Mouse (Mus musculus): ENCODE results near the gene Slc29a2. TPM values are rescaled to one million over a fixed set of nuclear protein-coding genes. Genes with fewer than 3 reads are reported as not detected.

Slc29a2 gene
- polyA plus RNA-seq, 1 experiment from 2014 or later: 0.86 TPM

DNA sequence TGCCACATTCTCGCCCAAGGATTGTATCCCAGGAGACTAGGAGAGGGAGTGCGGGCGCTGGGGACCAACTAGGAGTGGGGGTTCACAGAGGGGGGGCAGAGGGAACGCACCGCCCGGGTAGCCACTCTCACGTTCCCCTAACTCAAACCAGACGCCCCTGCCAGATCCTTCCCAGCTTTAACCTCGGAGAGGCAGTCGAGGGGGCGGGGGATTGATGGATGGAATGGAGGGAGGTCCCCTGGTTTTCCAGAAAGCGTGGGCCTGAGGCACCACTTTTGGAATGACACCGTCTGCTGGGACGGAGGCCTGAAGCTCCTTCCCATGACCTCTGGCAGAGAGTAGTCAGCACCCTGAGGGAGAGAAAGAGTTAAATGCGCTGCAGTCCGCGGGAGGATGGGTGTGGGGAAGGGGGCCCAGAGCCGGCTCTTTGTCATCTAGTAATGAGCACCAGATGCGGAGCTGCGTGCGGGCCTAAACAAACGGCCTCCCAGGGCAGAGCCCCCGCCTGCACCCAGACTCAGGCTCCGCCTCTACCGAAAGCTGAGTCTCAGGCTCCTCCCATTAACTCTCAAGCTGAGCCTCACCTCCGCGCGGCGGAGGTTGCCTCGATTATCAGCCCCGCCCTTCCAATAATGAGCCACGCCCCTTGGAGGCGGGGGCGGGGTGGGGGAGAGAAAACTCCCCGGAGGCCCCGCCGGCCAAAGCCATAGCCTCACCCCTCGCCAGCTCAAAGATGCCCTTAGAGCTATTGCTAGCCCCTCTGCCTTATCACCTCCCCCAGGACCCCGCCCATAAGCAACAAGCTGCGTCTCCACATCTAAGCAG lies 48.1 kb downstream of the Slc29a2 start:
- peak overlapping the region; percentile 88 for H3K4me2 ChIP-seq
- ATAC-seq (ENCODE audit: insufficient read depth): peak; percentile 67
- H3K36me3 ChIP-seq (replicated peaks): no peaks in the 10 kb centered on the region
- peak overlapping the region; percentile 42 for H3K9ac ChIP-seq
- H3K9me3 ChIP-seq (replicated peaks): no peaks in the 10 kb centered on the region
- H3K27ac ChIP-seq (replicated peaks): 0 out of 2 replicates have a peak overlapping the region, but pooled peaks have one; percentile 20
- H3K4me1 ChIP-seq (replicated peaks): peaks cover 64% of the 10 kb centered on the region
- H3K27me3 ChIP-seq: peaks cover 80% of the 10 kb centered on the region
- peak overlapping the region; percentile 59 for H3K4me3 ChIP-seq (replicated peaks)
- WGBS (ENCODE audit: insufficient replicate concordance): 4% methylated on average over 40 of the region's 40 CpGs

DNA sequence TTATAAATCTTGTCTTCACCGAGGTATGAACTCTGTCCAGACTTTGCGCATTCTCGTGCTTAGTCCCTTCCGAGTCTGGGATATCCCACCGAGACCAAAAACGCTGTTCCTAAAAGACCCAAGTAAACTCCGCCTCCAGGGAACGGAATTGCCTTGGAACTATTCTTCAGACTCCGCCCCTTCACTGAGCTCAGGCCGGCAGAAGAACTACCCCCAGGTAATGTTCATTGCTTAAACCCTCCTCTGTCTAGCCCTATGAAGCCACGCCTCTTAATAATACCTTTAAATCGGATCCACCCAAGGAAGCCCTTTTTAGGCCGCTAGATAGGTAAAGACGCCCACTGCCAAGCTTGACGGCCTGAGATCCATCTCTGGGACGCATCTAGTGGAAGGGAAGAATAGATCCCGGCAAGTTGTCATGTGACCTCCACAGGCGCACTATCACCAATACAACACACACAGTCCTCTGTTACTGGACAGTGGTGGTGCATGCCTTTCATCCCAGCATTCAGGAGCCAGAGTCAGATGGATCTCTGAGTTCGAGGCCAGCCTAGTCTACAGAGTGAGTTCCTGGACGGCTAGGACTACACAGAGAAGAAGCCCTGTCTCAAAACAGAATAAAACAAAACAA lies 48.8 kb downstream of the Slc29a2 start:
- no peaks in the 10 kb centered on the region for H3K9me3 ChIP-seq (replicated peaks)
- peak overlapping the region; percentile 59 for H3K4me3 ChIP-seq (replicated peaks)
- H3K36me3 ChIP-seq (replicated peaks): no peaks in the 10 kb centered on the region
- H3K27ac ChIP-seq (replicated peaks): peak overlapping the region; percentile 45; the same call in 1 of the 2 replicates
- 5% methylated on average over 20 of the region's 20 CpGs for WGBS (ENCODE audit: insufficient replicate concordance)
- no peak overlapping the region for H3K9ac ChIP-seq
- H3K4me2 ChIP-seq: peak overlapping the region; percentile 88
- peaks cover 73% of the 10 kb centered on the region for H3K27me3 ChIP-seq
- 0 out of 2 replicates have a peak, but pooled peaks have one; percentile 26 for ATAC-seq (ENCODE audit: insufficient read depth)
- peaks cover 56% of the 10 kb centered on the region for H3K4me1 ChIP-seq (replicated peaks)

DNA sequence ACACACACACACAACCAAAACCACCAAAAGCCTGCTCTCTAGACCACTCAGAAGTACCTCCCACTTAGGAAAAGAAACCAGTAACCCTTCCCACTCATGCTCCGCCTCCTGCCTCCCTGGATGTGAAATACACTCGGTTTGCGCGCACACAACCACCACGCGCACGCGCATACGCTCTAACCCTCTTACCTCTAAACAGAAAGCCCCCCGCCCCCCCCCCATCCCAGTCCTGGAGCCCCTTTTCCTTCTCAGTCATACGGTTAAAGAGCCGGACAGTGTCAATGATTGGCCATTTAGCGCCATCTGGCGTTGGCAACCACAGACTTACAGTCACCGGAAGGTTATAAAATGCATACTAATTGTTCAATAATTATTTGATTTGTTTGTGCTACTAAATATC lies 49.4 kb downstream of the Slc29a2 start:
- Histone ChIP-seq H3K4me1 (replicated peaks) (peaks cover 51% of the 10 kb centered on the region), H3K4me3 (replicated peaks) (peak overlapping the region; percentile 59), H3K27me3 (peaks cover 68% of the 10 kb centered on the region), H3K27ac (replicated peaks) (peak overlapping the region; percentile 45; the same call in 1 of the 2 replicates), H3K4me2 (peak overlapping the region; percentile 88), H3K9me3 (replicated peaks) (no peaks in the 10 kb centered on the region), H3K36me3 (replicated peaks) (no peaks in the 10 kb centered on the region), H3K9ac (no peak overlapping the region)
- no peak for ATAC-seq (ENCODE audit: insufficient read depth)
- WGBS (ENCODE audit: insufficient replicate concordance): 2% methylated on average over 15 of the region's 15 CpGs

DNA sequence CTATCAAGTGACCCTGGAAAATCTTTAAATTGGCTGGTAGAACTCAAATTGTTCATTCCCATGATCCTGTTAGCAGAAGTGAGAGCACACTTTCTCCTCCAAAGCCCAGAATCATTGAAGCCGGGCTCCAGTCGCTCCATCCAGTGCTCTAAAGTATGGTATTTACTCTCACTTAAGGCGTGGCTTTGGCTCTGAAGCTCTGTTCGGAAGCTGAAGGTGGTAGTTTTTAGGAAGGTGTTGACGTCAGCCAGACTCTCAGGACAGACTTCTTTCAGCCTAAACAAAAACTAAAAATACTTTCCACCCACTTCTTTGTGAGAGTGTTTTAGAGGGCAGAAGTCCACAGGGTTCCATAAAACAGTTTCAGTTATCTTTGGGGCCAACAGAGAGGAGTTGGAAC lies 49.9 kb downstream of the Slc29a2 start:
- peaks cover 63% of the 10 kb centered on the region for H3K27me3 ChIP-seq
- no peaks in the 10 kb centered on the region for H3K36me3 ChIP-seq (replicated peaks)
- no peaks in the 10 kb centered on the region for H3K9me3 ChIP-seq (replicated peaks)
- H3K4me3 ChIP-seq (replicated peaks): no peak overlapping the region
- ATAC-seq (ENCODE audit: insufficient read depth): no peak
- 29% methylated on average over 5 of the region's 5 CpGs for WGBS (ENCODE audit: insufficient replicate concordance)
- H3K4me2 ChIP-seq: no peak overlapping the region
- H3K27ac ChIP-seq (replicated peaks): no peak overlapping the region
- no peak overlapping the region for H3K9ac ChIP-seq
- peaks cover 46% of the 10 kb centered on the region for H3K4me1 ChIP-seq (replicated peaks)

DNA sequence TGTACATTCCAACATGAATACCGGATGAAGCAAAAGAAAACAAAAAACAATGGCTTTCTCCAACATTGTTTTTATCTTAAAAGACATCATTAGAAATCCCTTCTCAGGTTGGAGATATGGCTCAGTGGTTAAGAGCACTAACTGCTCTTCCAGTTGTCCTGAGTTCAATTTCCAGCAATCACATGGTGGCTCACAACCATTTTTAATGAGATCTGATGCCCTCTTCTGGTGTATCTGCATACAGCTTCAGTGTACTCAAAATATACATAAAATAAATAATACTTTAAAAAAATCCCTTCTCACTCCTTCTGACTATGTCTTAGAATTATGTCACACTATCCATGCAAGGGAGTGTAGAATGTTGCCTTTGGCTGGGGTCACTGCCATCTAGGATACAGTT lies 55.6 kb downstream of the Slc29a2 start:
- Histone ChIP-seq H3K9me3 (replicated peaks) (no peaks in the 10 kb centered on the region), H3K27me3 (peaks cover 75% of the 10 kb centered on the region), H3K4me1 (replicated peaks) (no peaks in the 10 kb centered on the region), H3K4me3 (replicated peaks) (no peak overlapping the region), H3K36me3 (replicated peaks) (no peaks in the 10 kb centered on the region), H3K4me2 (no peak overlapping the region), H3K27ac (replicated peaks) (no peak overlapping the region), H3K9ac (no peak overlapping the region)
- ATAC-seq (ENCODE audit: insufficient read depth): no peak
- WGBS (ENCODE audit: insufficient replicate concordance): 76% methylated on average over 1 of the region's 1 CpGs

Other genes starting within 250 kb of the Slc29a2 start
- gene Rbm4, start 230.0 kb upstream of the Slc29a2 start, polyA plus RNA-seq (2015; fragmentation: Nextera tagmentation; extraction: Ambion mirVana): 25.2 and 29.0 TPM in 2 replicates
- gene Gm21992, start 212.2 kb upstream of the Slc29a2 start, polyA plus RNA-seq (2015; fragmentation: Nextera tagmentation; extraction: Ambion mirVana): 11.6 and 12.7 TPM in 2 replicates
- gene Rbm14, start 212.2 kb upstream of the Slc29a2 start, polyA plus RNA-seq (2015; fragmentation: Nextera tagmentation; extraction: Ambion mirVana): 37.5 and 41.4 TPM in 2 replicates
- gene Ccs, start 184.5 kb upstream of the Slc29a2 start, polyA plus RNA-seq (2015; fragmentation: Nextera tagmentation; extraction: Ambion mirVana): 52.4 and 61.9 TPM in 2 replicates
- not detected in 2 replicates for gene Ccdc87, start 184.5 kb upstream of the Slc29a2 start, polyA plus RNA-seq (2015; fragmentation: Nextera tagmentation; extraction: Ambion mirVana)
- 25.8 and 28.8 TPM in 2 replicates for gene Ctsf, start 168.7 kb upstream of the Slc29a2 start, polyA plus RNA-seq (2015; fragmentation: Nextera tagmentation; extraction: Ambion mirVana)
- gene Actn3, start 146.0 kb upstream of the Slc29a2 start, polyA plus RNA-seq (2015; fragmentation: Nextera tagmentation; extraction: Ambion mirVana): 0.85 and 1.2 TPM in 2 replicates
- 9.7 and 10.9 TPM in 2 replicates for gene Zdhhc24, start 145.2 kb upstream of the Slc29a2 start, polyA plus RNA-seq (2015; fragmentation: Nextera tagmentation; extraction: Ambion mirVana)
- 1.0 TPM in 2 replicates for gene Bbs1, start 117.2 kb upstream of the Slc29a2 start, polyA plus RNA-seq (2015; fragmentation: Nextera tagmentation; extraction: Ambion mirVana)
- 46.0 and 47.8 TPM in 2 replicates for gene Dpp3, start 95.6 kb upstream of the Slc29a2 start, polyA plus RNA-seq (2015; fragmentation: Nextera tagmentation; extraction: Ambion mirVana)
- 0.17 TPM in 2 replicates for gene Peli3, start 80.7 kb upstream of the Slc29a2 start, polyA plus RNA-seq (2015; fragmentation: Nextera tagmentation; extraction: Ambion mirVana)
- gene Mrpl11, start 61.7 kb upstream of the Slc29a2 start, polyA plus RNA-seq (2015; fragmentation: Nextera tagmentation; extraction: Ambion mirVana): 38.1 and 42.8 TPM in 2 replicates
- gene Npas4, start 33.5 kb upstream of the Slc29a2 start, polyA plus RNA-seq (2015; fragmentation: Nextera tagmentation; extraction: Ambion mirVana): not detected in 2 replicates
- gene B4gat1, start 15.0 kb downstream of the Slc29a2 start, polyA plus RNA-seq (2015; fragmentation: Nextera tagmentation; extraction: Ambion mirVana): 8.9 TPM in 2 replicates
- 0.36 and 0.54 TPM in 2 replicates for gene AC124502.3, start 15.0 kb downstream of the Slc29a2 start, polyA plus RNA-seq (2015; fragmentation: Nextera tagmentation; extraction: Ambion mirVana)
- 24.0 and 25.5 TPM in 2 replicates for gene Brms1, start 17.5 kb downstream of the Slc29a2 start, polyA plus RNA-seq (2015; fragmentation: Nextera tagmentation; extraction: Ambion mirVana)
- gene Rin1, start 26.6 kb downstream of the Slc29a2 start, polyA plus RNA-seq (2015; fragmentation: Nextera tagmentation; extraction: Ambion mirVana): 0.17 and 0.38 TPM in 2 replicates
- 3.2 and 3.7 TPM in 2 replicates for gene Cd248, start 44.2 kb downstream of the Slc29a2 start, polyA plus RNA-seq (2015; fragmentation: Nextera tagmentation; extraction: Ambion mirVana)
- gene Tmem151a, start 61.7 kb downstream of the Slc29a2 start, polyA plus RNA-seq (2015; fragmentation: Nextera tagmentation; extraction: Ambion mirVana): 0.41 and 0.45 TPM in 2 replicates
- 49.4 and 55.3 TPM in 2 replicates for gene Yif1a, start 64.7 kb downstream of the Slc29a2 start, polyA plus RNA-seq (2015; fragmentation: Nextera tagmentation; extraction: Ambion mirVana)
- gene Cnih2, start 74.7 kb downstream of the Slc29a2 start, polyA plus RNA-seq (2015; fragmentation: Nextera tagmentation; extraction: Ambion mirVana): 0.68 and 0.83 TPM in 2 replicates
- gene Rab1b, start 83.2 kb downstream of the Slc29a2 start, polyA plus RNA-seq (2015; fragmentation: Nextera tagmentation; extraction: Ambion mirVana): 85.4 and 89.7 TPM in 2 replicates
- 1.7 and 2.7 TPM in 2 replicates for gene Klc2, start 94.7 kb downstream of the Slc29a2 start, polyA plus RNA-seq (2015; fragmentation: Nextera tagmentation; extraction: Ambion mirVana)
- gene Pacs1, start 249.3 kb downstream of the Slc29a2 start, polyA plus RNA-seq (2015; fragmentation: Nextera tagmentation; extraction: Ambion mirVana): 8.6 TPM in 2 replicates

Measured in liver, embryonic 15.5 days (tissue).